Comparison of ENCODE assay signal across 17 mouse cellular contexts in the genomic region with DNA sequence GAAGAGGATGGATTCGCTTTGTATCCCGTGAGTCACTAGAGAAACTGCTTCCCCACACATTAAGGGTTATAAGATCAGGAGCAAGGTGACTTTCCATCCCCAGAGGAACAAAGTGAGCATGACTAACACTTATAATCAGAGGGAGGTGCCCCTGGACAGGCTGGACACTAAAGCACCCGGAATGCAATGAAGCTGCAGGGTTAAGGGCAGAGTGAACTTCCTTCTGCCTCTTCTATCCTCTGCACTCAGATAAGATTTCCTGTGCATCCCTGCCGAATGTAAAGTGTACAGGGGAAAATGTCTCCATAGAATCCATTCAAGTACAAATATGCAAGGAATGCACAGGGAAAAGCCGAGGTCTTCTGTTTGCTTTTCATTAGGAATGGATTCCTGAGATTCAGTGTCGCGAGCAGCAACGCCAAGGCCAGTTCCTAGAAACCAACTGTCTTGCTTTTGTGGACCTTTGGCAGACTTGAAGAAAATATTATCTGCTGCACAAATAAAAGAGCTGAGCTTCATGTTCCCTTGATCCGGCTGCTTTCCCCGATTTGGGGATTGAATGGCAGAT. TPM values are rescaled to one million over a fixed set of nuclear protein-coding genes. Genes with fewer than 3 reads are reported as not detected.
DNase-seq lines count a peak whose midpoint lies in the region; ATAC-seq and TF ChIP-seq lines count a peak whose summit lies in the region.
"Had no signal": no experiment of that assay in that cellular context is flagged by ENCODE, and none has a peak within 500 bp of the region (broad histone marks: within the 10 kb centered on the region; RNA-seq: fewer than 3 reads in every experiment).

No protein-coding gene starts in this region.

- no peak for TF ChIP-seq CTCF in embryonic fibroblast, embryonic 13.5 days (IDR thresholded peaks at IDR 0.05; ENCODE audit: borderline replicate concordance, insufficient read depth, low read length)

- H3K27me3 ChIP-seq in kidney, embryonic 16.5 days (ENCODE audit: insufficient read depth, low read length), result no peaks in the 10 kb centered on the region
- H3K27me3 ChIP-seq: limb, embryonic 12.5 days; megakaryocyte, embryonic 14.5 days; stomach, embryonic 15.5 days had no signal

- H3K36me3 ChIP-seq in kidney, embryonic 16.5 days (ENCODE audit: insufficient read depth, low read length), result no peaks in the 10 kb centered on the region
- H3K36me3 ChIP-seq: limb, embryonic 12.5 days; stomach, embryonic 15.5 days had no signal

- no peak for TF ChIP-seq POLR2A in embryonic fibroblast, embryonic 13.5 days (IDR thresholded peaks at IDR 0.05; ENCODE audit: low read depth, low read length)

- no peak overlapping the region for H3K9ac ChIP-seq in kidney, embryonic 16.5 days (replicated peaks; ENCODE audit: low read length)
- H3K9ac ChIP-seq: limb, embryonic 12.5 days; liver, postnatal 0 days; stomach, embryonic 15.5 days had no signal

- no peak overlapping the region for H3K4me3 ChIP-seq in kidney, embryonic 16.5 days (ENCODE audit: low read length)
- H3K4me3 ChIP-seq in embryonic fibroblast, embryonic 13.5 days (ENCODE audit: insufficient read depth, low read length), result no peak overlapping the region
- H3K4me3 ChIP-seq: limb, embryonic 12.5 days; megakaryocyte, embryonic 14.5 days; stomach, embryonic 15.5 days had no signal

- peaks cover 5% of the 10 kb centered on the region for H3K9me3 ChIP-seq in kidney, embryonic 16.5 days (ENCODE audit: low read length)
- H3K9me3 ChIP-seq: limb, embryonic 12.5 days; stomach, embryonic 15.5 days had no signal

- DNase-seq in kidney, adult 11 months, result peak; percentile 3
- peak; percentile 5 for DNase-seq in ES-CJ7 (ENCODE audit: low read depth, low spot score)
- peak; percentile 54 for DNase-seq in R1 (ENCODE audit: low read depth, low spot score)
- DNase-seq in layer of hippocampus, postnatal 25 days (ENCODE audit: extremely low spot score in 1 of 2, low spot score in 1 of 2), result no peak
- DNase-seq in liver, result no peak
- DNase-seq: adrenal gland, postnatal 14 days; cerebellum, postnatal 14 days; heart, postnatal 36 days; layer of hippocampus, postnatal 36 days; liver, postnatal 0 days had no signal

- H3K4me1 ChIP-seq in kidney, embryonic 16.5 days (ENCODE audit: insufficient read depth, low read length), result no peaks in the 10 kb centered on the region
- H3K4me1 ChIP-seq in embryonic fibroblast, embryonic 13.5 days (ENCODE audit: control insufficient read depth, insufficient read depth, low read length), result peaks cover 10% of the 10 kb centered on the region
- H3K4me1 ChIP-seq: megakaryocyte, embryonic 14.5 days; stomach, embryonic 15.5 days had no signal

- no peak overlapping the region for H3K4me2 ChIP-seq in kidney, embryonic 16.5 days (replicated peaks; ENCODE audit: low read depth, low read length)
- H3K4me2 ChIP-seq: limb, embryonic 12.5 days; stomach, embryonic 15.5 days had no signal

- no peak overlapping the region for H3K27ac ChIP-seq in kidney, embryonic 16.5 days (ENCODE audit: low read length)
- 0 out of 2 replicates have a peak overlapping the region, but pooled peaks have one; percentile 17 for H3K27ac ChIP-seq in embryonic fibroblast, embryonic 13.5 days (ENCODE audit: insufficient read depth, low read length)
- H3K27ac ChIP-seq: limb, embryonic 12.5 days; stomach, embryonic 15.5 days had no signal

- 37% methylated on average over 10 of the region's 10 CpGs for WGBS in kidney, embryonic 16.5 days

- ATAC-seq in kidney, embryonic 16.5 days (ENCODE audit: low FRiP score, low TSS enrichment), result no peak; the same call in 1 of the 2 replicates
- no peak for ATAC-seq in monocyte, adult 5-6 weeks (replicated peaks; ENCODE audit: insufficient number of reproducible peaks, low FRiP score, low TSS enrichment, poor library complexity, severe bottlenecking)
- ATAC-seq: liver, postnatal 0 days had no signal

RNA-seq across cellular contexts. Expression of gene Fbxl7, which starts 58.5 kb away (rescaled TPM):
- polyA plus RNA-seq in kidney, embryonic 16.5 days (2015; fragmentation: Nextera tagmentation; extraction: Ambion mirVana), result 13.1 and 18.1 TPM in 2 replicates
- polyA plus RNA-seq in embryonic fibroblast, embryonic 13.5 days (2011; ENCODE audit: insufficient read length, low read depth, missing spikeins), result 14.0 and 27.0 TPM in 2 replicates
- total RNA-seq in layer of hippocampus, postnatal 25 days (2021), result 1 to 10 TPM; 6.0 to 9.1 TPM
- total RNA-seq in monocyte, adult 5-6 weeks (2017), result not detected in 3 replicates
- total RNA-seq: granulocyte monocyte progenitor cell, adult 5-6 weeks had no signal

Comparison
In these comparisons a context has a peak if more than half of its experiments do, and no peak if none do; other contexts are left out.
1. DNase-seq: peak in kidney, adult 11 months (single experiment), ES-CJ7 (single experiment) and R1 (single experiment); none in layer of hippocampus, postnatal 25 days (0 of 2) and liver (single experiment).